Mouse (Mus musculus): ENCODE results near the gene Auts2.

GRCm38 (mm10) chr5:131839023-131839422, 704.1 kb downstream of the Auts2 start:
- TF ChIP-seq CTCF (IDR thresholded peaks at IDR 0.05; ENCODE audit: low read depth) = no peak
- no peak for TF ChIP-seq EP300 (IDR thresholded peaks at IDR 0.05; ENCODE audit: low read depth)
